Mouse (Mus musculus) Muller cell, postnatal 12 days (primary cell): Measurements from ENCODE around the gene Aprt.

Experiments used
- DNase-seq: peaks from one replicate; pipeline ENCODE4 v3.0.0-alpha.2; 2015; ENCODE audit errors: inconsistent ontology term

Aprt gene

DNA sequence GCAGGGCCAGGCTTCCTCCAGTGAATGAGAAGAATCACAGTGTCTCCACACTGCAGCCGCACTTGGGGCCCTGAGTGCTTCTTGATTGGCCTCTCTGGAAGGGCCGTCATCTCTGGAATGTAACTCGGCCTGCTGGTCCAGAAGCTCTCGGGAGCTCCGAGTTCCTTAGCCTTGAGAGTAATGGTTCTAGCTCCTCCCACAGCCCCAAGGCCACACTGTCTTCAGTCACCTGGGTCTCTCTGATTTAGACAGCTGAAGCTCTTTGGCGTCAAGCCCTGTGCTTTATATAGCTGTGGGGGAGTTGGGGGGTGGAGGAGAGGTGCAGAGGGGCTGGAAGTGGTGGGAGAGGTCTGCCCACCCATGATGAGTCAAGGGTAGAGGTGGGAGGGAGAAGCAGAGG lies 39.7 kb downstream of the Aprt start:
- DNase-seq: no peak

DNA sequence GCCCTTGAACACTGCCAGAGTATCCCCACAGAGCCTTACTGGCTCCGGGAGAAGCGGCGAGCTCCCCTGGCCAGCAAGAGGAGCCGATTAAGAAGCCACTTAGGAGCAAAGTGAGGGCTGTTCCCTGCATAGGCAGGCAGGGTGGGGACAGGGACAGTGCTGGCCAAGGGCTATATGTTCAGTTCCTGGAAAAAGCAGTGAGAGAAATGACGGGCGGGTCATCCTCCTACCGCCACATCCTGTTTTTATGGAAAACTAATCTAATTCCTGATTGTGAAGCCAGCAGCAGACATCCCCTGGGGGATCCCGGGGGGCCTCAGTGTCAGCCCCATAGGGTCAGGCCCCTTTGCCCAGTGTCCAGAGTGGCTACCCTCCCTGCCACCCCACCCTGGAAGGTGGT lies 45.4 kb downstream of the Aprt start:
- DNase-seq: no peak

DNA sequence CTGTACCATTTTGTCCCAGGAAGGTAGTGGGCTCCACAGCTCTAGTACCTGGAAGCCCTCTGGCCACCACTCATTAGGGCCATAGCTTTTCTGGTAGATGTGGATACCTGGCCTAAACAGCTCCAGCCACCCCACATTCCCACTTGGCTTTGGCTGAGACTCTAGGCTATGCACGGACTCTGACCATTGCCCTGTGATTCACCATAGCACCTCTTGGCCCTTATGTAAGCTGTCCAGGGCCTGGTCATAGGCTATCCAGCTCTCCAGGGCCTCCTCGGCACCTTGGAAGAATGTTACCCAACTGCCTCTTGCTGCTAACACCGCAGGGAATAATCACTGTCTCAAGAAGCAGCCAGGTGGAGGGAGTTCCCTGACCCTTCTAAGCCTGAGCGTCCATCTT lies 47.5 kb downstream of the Aprt start:
- no peak for DNase-seq

DNA sequence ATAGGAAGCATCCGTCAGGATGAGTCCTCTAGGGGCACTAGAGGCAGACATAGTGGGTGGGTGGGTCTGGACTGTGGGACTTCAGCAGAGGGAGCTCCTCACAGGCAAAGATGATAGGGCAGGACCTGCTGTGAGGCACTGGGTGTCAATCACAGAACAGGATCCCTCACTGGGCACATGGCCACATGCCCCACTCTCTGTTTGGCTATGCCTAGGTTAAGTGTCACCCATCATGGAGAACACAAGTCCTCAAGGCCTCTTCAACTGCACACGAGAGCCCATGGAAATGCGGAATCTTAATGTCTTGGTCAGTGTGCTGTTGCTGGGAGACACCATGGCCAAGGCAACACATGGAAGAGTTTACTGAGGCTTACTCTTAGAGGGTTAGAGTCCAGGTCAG lies 48.8 kb downstream of the Aprt start:
- DNase-seq: no peak

DNA sequence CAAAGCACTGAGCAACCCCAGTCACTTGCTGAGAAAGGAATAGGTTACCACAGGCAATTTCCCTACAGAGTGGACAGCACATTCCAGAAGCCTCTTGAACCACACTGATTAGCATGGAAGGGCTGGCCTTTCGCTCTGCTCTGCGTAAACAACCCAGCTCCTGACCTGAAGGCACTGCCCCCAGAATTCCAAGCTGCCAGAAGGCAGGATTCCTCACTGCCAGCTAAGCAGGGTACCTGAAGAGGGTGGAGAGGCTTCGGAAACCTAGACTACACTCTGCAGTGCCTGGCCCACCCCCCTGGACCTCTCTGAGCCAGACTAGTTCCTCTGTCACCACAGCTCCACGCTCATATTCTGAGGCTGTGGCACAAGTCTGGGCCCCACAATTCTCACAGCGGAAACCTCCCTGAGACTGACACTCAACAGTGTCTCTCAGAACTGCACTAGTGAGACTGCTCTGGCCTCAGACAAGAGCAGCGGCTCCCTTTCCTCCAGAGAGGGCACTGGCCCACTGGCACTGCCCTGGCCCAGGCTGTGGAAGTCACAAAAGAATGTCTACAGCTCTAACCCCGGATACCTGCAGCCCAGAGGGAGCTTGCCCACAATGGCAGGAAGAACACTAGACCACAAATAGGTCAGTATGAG lies 50.1 kb downstream of the Aprt start:
- no peak for DNase-seq

DNA sequence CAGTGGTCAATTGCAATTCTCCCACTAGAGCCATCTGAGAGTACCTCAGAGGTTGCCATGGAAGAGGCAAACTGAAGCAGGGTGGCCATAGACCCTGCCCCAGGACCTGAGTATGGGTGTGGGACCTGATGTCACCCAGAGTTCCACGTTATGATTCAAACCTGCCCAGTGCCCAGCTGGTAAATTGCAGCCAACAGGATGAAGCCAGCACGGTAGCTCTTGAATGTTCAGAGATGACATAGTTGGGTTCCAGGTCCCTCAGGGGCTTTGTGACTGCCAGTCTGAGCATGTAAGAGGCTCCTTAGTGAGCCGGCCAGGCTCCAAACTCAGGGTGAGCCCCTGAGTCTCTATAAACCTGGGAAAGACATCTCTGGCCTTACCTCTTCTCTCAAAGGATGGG lies 50.6 kb downstream of the Aprt start:
- DNase-seq: peak; percentile 74

DNA sequence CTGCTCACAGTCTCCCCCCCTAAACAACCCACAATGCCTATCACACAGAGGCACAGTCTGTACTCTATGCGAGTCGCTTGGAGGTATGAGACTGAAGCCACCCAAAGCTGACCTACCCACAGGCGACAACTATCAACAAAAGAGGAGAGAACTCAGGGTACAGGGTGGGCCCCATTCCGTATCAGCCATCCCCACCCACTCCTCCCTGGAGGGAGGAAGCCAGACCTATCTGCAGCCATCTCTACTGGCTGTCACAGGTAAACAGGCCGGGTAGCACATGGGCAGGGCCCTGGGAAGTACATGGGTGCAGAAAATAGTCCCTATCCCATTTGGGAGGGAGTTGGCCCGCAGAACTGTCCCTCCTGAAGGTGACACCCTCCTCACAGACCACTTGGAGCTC lies 51.7 kb downstream of the Aprt start:
- no peak for DNase-seq
